Mouse (Mus musculus) frontal cortex, postnatal 36 days (tissue): ENCODE measurements at regions not wholly inside any gene's neighbourhood (a gene's known extent, or its start where the extent isn't known, plus 50 kb on each side); places are given as distances from the start of the nearest gene placed in this dataset.
A peak's percentile ranks its signal among the peaks of the same experiment; 100 is the strongest.

Source experiments
- DNase-seq, 2 experiments: peaks; one replicate each; pipeline ENCODE4 v3.0.0; 2022; ENCODE audit warnings: low spot score in 2 of 2

DNA sequence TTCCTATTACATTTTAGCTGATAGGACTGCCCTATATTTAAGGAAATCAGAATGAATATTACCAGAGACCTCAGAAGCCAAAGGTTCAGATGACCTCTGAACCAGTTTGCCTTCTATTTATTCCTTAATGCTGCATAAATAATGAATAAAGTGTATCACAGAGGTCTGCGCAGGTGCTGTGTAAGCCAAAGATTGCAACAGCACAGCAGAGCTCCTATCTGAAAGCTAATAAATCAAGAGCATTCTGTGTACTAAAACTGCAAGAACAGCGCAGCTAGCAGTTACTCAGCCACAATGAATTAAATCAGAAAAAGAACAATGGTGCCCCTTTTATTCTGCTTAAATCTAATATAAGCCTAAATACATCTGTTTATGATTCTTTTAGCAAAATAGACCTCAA, 1208.5 kb downstream of the Rapgef2 start:
- DNase-seq: no peak

DNA sequence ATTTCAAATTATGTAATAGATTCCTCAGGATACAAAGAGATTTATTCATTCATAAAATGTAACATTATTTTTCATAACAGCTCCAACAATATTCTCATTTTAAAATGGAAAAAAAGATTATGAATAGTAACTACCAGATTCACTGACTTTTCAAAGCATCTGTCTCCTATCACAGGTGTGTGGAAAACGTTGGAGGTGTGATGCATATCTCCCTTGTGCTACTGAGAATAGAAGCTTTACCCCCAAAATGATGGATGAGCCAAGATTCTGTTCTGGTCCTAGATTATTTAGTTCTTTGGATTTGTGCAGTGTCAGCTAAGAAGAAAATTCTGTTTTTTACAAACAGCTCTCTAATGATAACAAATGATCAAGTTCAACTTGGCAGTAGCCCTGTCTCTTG, 1209.0 kb downstream of the Rapgef2 start:
- DNase-seq: peak in 1 of 2 experiments; percentile 10

DNA sequence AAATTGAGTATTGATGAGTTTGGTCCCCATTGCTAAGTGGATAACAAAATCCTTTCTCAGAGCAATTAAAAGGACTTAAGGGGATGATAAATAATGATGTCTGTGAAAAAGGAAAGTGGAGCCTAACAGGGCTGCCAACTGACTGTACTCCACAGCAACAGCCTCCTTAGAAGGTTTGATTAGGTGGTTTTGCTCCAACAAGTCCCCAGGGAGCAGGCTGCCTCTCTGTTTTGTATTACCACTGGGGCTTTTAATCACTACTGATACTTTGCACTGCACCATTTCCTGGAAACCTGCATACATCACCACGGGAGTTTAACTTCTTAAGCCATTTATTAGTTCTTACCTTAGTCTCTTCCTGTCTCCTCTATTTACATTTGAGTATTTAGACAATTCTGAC, 1213.3 kb downstream of the Rapgef2 start:
- no peak for DNase-seq

DNA sequence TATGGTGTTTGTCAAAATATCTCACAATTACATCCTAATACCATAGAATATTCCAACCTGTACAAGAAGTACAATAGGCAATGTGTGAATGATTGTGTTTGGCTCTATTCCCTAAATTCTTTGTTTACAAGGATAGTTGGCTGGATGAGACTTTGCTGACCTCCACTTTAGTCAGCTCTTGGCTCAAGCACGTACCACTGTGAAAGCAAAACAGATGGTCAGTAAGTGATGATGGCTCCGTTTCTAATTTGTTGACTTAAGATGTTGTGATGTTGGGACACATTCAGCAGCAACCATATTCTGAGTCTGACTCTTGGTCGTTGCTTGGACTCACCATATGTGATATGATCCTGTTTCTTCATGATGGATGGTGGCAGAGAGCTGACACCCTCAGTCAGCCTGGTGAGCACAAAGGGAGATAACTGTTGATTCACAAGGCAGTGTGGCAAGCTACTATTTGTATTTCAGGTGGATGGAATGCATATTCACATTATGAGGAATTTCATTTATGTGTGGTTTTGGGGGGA, 1219.1 kb downstream of the Rapgef2 start:
- no peak for DNase-seq

DNA sequence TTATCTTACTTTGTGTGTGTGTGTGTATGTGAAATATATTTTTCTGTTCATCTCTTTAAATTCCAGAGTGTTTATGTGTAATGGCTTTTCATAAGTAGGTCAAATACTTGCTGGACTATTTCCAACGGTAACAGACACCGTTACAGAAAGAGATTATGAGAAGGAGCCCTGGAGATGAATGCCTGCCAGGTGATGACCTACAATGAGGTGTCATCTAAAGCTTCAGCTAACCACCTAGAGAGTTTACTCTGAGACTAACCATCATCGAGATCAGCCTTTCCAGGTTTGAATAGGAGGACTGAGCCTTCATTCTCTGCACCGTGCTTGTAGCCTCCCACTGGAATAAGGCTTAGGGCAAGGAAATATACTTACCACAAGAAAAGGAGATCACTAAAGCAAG, 1220.0 kb downstream of the Rapgef2 start:
- no peak for DNase-seq

DNA sequence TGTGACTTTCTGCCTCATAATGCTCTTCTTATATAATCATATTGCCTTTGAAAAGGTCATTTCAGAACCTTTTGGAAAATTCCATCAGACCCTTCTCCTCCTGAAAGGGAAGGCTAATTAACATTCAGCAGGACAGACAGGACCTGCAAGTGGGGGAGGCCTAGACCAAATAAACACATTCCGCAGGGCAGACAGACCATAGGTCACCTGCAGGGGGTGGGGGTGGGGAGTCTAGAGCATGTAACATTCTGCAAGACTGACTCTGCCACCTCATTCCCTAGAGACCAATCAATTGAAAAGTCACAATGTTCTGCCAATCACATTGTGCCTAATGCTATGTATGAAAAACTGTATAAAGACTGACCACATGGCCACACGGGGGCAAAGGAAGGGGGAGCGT, 1223.8 kb downstream of the Rapgef2 start:
- no peak for DNase-seq

DNA sequence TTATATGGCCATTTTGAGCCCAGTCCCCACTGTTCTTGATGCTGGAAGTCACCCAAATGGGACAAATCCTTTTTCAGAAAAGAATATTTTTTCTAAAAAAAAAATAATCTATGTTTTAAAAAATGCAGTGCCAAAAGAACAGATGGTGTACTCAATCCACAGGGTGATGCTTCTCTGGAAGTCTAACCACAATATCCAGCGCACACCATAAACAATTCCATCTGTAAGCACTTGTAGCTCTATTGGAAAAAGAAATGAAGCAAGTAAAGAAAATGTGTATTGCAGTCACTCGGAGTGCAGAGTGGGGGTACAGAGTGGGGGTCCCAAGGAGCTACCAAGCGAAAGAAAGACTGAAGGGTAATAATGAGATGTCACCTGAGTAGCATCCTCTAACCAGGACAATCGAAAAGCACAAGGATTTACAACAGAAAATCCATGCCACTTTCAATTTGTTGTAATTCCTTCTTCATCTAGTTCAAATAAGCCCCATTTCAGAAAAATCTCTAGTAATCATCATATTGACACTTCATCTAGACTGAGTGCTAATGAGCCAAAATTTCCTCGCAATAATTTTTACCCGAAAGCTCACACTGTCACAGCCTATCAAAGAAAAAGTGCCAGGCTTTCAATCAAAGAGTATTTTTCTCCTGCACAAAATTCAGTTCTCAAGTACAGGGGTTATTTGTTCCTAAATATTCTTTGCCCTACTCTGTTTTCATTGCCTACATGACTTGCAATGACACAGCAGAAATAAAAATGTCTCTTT, 1226.3 kb downstream of the Rapgef2 start:
- DNase-seq: peak; percentile 9 to 33
